Mouse (Mus musculus): ENCODE results near the gene Wwp2.

GRCm38 (mm10) chr8:107578541-107578940, 142.4 kb downstream of the Wwp2 start:
- TF ChIP-seq CTCF (IDR thresholded peaks at IDR 0.05; ENCODE audit: borderline replicate concordance, extremely low read depth, insufficient read depth, insufficient read length) (no peak), POLR2A (IDR thresholded peaks at IDR 0.05; ENCODE audit: borderline replicate concordance, extremely low read depth, insufficient read depth, insufficient read length, poor library complexity, severe bottlenecking) (no peak)

All from brain, embryonic 14.5 days (tissue).